Mouse (Mus musculus) thymus, adult 2 months (tissue): ENCODE data around the gene Acss2.

Source experiments
- CTCF ChIP-seq: fragments of 200-500 bp; IDR thresholded peaks from 2 replicates; pipeline ENCODE4 v1.5.1; 2012; ENCODE audit warnings: mild to moderate bottlenecking, control low read depth, low read length, moderate library complexity, borderline replicate concordance; ENCODE audit not compliant: control insufficient read depth, poor library complexity, insufficient read depth; ENCODE audit errors: extremely low read depth
- POLR2A ChIP-seq: fragments of 200-500 bp; IDR thresholded peaks from 2 replicates; pipeline ENCODE4 v1.6.1; 2012; ENCODE audit warnings: mild to moderate bottlenecking, low read length, control low read depth, moderate library complexity; ENCODE audit not compliant: control insufficient read depth, poor library complexity, insufficient read depth; ENCODE audit errors: extremely low read depth

GRCm38 (mm10) chr2:155611834-155612550, 94.2 kb downstream of the Acss2 start:
- TF ChIP-seq CTCF (no peak), POLR2A (no peak)
